Mouse (Mus musculus): ENCODE measurements around the gene Prdm9.

The Prdm9 gene

GRCm38 (mm10) chr17:15526986-15527810 lies 37.0 kb downstream of the Prdm9 start, which contains the start of gene Pdcd2:
TSS of gene Pdcd2 (minus strand) at chr17:15527301.
- DNase-seq = peak; percentile 97

DNA sequence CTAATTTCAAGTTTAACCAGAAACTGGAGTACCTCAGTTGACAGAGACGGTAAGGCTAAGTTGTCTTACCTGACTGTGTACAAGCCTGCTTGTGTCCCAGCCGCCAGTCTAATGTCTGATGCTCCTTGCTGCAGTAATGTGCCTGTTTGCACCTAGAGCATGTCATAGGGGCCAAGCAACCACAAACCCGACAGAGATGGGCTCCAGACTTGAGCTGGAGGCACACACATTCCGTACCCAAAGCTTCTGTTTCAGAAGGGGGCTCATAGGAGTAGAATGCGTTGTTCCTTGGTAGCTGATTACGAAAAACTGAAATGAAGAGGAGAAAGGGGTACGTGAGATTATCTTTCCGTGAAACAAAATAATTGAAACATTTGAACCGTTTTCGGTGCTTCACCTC lies 37.9 kb downstream of the Prdm9 start:
- no peak for DNase-seq

DNA sequence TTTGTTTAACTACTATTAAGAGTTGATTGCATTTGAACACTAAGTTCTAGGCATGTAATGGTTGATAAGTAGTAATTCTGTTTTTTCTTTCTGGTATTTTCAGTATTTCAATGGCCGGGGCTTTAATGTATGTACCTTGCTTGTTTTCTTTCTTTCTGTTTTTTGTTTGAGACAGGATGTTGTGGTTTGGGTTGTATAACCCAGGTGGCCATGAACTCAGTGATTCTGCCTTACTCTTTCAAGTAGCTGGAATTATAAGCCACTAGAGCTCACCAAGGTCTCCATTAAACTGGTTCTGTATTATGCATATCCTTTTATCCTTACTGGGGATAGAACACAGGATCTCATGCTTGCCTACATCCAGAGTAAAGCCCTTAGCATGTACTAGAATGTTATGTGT lies 45.4 kb downstream of the Prdm9 start:
- DNase-seq = no peak

- DNase-seq = no peak
Measured at GRCm38 (mm10) chr17:15518186-15518585, 46.0 kb downstream of the Prdm9 start.

- DNase-seq = no peak
Measured at GRCm38 (mm10) chr17:15517776-15518175, 46.4 kb downstream of the Prdm9 start.

- no peak for DNase-seq
Measured at GRCm38 (mm10) chr17:15510694-15511093, 53.5 kb downstream of the Prdm9 start.

DNA sequence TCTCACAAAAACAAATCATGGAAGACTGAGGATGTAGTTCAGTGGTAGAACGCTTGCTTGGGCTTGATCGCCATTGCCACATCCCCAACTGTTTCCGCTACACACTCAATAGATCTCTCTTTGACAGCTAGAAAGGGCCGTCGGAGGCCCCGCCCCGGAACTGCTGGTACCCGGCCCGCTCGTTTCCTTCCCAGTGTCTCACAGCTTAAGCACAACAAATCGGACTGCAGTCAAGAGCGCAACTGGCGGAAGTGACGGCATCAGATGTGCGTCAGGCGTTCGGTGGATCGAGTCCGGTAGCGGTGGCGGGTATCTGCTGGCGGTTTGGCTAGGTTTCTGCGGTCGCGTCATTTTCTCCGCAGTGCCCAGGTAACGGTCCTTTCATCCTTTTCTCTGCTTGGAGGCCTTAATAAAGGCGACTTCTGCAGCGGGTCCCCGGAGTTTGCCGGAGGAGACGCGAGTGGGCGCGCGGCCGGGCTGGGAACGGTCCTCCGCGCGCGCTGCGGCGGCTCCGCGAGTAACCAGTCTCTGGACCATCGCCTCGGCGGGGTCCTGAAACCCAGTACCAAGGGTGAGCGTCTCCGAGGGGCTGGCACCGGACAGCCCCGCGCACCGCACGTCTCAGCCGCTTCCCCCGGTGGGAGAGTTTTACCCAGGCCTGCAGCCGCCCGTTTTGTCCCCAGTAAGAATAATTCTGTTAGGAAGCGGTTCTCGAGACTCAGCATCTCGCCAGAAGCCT lies 64.3 kb downstream of the Prdm9 start, which contains the start of the genes Psmb1 and Tbp:
Gene Psmb1, minus strand, starts transcription at position 96 of the 739 bp plus-strand sequence.
Gene Tbp, plus strand, starts transcription at position 233 of the 739 bp plus-strand sequence.
- DNase-seq = peak; percentile 98

GRCm38 (mm10) chr17:15498753-15499113 lies 65.4 kb downstream of the Prdm9 start:
- no peak for DNase-seq

- DNase-seq = peak; percentile 96
Measured at GRCm38 (mm10) chr17:15497882-15498752, 66.0 kb downstream of the Prdm9 start.
